Mouse (Mus musculus) lung, embryonic 14.5 days (tissue): ENCODE measurements around the gene Eea1. TPM values are rescaled to one million over a fixed set of nuclear protein-coding genes. Genes with fewer than 3 reads are reported as not detected.
"Not testable (repeated sequence)": the region's sequence is repeated elsewhere in the genome, so short reads cannot be mapped to it uniquely, and the experiment has no call there.

ENCODE experiments used
- ATAC-seq: fragments of 200-750 bp; cut with Nextera tagmentation; 2 replicates; pipeline ENCODE4 v1.8.0; 2017; ENCODE audit warnings: mild to moderate bottlenecking, moderate TSS enrichment, moderate library complexity; ENCODE audit not compliant: insufficient read depth
- DNase-seq: peaks from one replicate; pipeline ENCODE4 v3.0.0-alpha.2; 2015
- H3K27ac ChIP-seq: fragments of 300-500 bp; sonication (generic); 2 replicates; pipeline ENCODE4 v1.5.1; 2014; ENCODE audit warnings: low read depth, mild to moderate bottlenecking, moderate library complexity
- H3K27me3 ChIP-seq: fragments of 300-500 bp; sonication (generic); 2 replicates; pipeline ENCODE4 v1.6.1; 2014; ENCODE audit warnings: low read length, control low read depth; ENCODE audit not compliant: insufficient read depth
- H3K36me3 ChIP-seq: fragments of 300-500 bp; sonication (generic); 2 replicates; pipeline ENCODE4 v1.6.1; 2014; ENCODE audit warnings: control low read depth; ENCODE audit not compliant: insufficient read depth
- H3K4me1 ChIP-seq: fragments of 300-500 bp; sonication (generic); 2 replicates; pipeline ENCODE4 v1.6.1; 2014; ENCODE audit warnings: antibody characterized with exemption, control low read depth; ENCODE audit not compliant: insufficient read depth
- H3K4me2 ChIP-seq: fragments of 300-500 bp; sonication (generic); 2 replicates; pipeline ENCODE4 v1.6.1; 2014; ENCODE audit warnings: mild to moderate bottlenecking
- H3K4me3 ChIP-seq: fragments of 300-500 bp; sonication (generic); 2 replicates; pipeline ENCODE4 v1.5.1; 2014; ENCODE audit warnings: low read depth, low read length
- H3K9ac ChIP-seq: fragments of 300-500 bp; sonication (generic); 2 replicates; pipeline ENCODE4 v1.6.1; 2014
- H3K9me3 ChIP-seq: fragments of 300-500 bp; sonication (generic); 2 replicates; pipeline ENCODE4 v1.6.1; 2016; ENCODE audit warnings: low read depth, low read length, control low read depth
- CTCF ChIP-seq: IDR thresholded peaks from 2 replicates; pipeline ENCODE4 v1.5.1; 2016; ENCODE audit warnings: antibody characterized with exemption, low read depth
- WGBS: fragments of 180-500 bp; shearing (Covaris S2); extraction: QIAGEN DNeasy Blood & Tissue Kit; methylation state at CpG from one replicate; pipeline ENCODE4 v1.1.7; 2014; 5-methylcytosine and 5-hydroxymethylcytosine counted together
- polyA plus RNA-seq: library from polyadenylated mRNA; unstranded; fragments of >200 nt; fragmentation: Nextera tagmentation; extraction: Ambion mirVana; gene quantifications from 2 replicates; pipeline ENCODE4 v1.2.1, GENCODE M21; 2014

The Eea1 gene
- polyA plus RNA-seq, 1 experiment from 2014 or later = 22.4 TPM

DNA sequence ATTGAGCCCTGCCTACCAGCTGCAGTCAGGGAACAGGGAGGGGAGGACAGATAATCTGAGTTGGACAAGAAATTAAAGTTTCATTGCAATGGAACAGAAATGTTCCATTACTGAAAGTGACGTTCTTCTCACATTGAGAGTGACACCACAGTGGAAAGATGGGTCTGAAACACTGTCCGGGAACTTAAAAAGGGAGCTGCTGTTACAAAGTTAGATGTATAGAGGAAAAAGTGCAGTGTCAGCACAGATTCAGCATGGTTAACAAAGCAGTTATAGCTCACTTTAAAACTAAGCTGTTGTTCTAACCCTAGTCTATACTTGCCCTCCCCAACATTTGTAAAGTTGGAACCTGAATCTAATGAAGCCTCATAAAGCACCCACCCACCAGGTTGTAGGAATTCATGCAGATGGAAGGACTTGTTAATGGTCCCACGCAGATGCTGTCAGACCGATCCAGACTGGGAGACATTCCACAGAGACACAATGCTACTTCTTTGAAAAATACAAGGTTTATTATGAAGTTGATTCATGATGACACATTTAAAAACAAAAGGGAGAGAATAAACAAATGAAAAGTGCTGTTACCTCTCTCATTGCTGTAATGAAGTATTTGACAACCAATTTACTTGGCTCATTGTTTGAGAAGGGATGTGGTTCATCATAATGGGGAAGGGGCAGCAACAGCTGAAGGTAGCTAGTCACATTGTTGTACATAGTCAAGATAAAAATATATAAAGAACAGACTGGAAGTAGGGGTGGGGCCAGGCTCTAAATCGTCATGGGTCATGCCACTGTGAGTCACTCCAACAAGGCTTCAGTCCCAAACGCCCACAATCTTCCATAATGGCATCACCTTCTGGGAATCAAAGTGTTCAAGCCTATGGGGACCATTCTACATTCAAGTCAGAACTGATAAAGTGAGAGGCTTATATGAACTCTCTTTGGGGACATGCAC, 16.9 kb upstream of the Eea1 start:
- WGBS = 73% methylated on average over 6 of the region's 6 CpGs
- ATAC-seq = no peak
- Histone ChIP-seq H3K4me3 (no peak overlapping the region), H3K27me3 (no peaks in the 10 kb centered on the region), H3K9ac (no peak overlapping the region), H3K4me2 (no peak overlapping the region), H3K9me3 (no peaks in the 10 kb centered on the region), H3K4me1 (no peaks in the 10 kb centered on the region), H3K36me3 (no peaks in the 10 kb centered on the region), H3K27ac (no peak overlapping the region)
- TF ChIP-seq CTCF = no peak
- no peak for DNase-seq

DNA sequence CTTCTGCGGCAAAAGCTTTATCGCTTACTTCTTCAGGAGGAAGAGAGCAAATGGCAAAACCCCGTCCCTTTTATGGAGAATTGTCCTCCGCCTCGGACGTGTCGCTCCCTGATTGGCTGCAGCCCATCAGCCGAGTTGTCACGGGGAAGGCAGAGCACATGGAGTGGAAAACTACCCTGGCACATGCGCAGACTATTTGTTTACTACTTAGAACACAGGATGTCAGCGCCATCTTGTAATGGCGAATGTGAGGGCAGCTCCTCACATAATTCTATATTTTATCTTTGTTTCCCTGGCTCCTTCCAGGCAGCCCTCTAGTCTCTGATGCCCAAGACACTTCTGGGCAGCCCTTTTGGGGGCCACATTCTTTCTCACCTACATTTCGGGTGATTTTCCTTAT, 6.8 kb upstream of the Eea1 start:
- H3K36me3 ChIP-seq, H3K4me1 ChIP-seq, H3K4me2 ChIP-seq, H3K9ac ChIP-seq, DNase-seq, H3K4me3 ChIP-seq, ATAC-seq, H3K27ac ChIP-seq, H3K9me3 ChIP-seq, H3K27me3 ChIP-seq: not testable (repeated sequence)
- 92% methylated on average over 13 of the region's 13 CpGs for WGBS

DNA sequence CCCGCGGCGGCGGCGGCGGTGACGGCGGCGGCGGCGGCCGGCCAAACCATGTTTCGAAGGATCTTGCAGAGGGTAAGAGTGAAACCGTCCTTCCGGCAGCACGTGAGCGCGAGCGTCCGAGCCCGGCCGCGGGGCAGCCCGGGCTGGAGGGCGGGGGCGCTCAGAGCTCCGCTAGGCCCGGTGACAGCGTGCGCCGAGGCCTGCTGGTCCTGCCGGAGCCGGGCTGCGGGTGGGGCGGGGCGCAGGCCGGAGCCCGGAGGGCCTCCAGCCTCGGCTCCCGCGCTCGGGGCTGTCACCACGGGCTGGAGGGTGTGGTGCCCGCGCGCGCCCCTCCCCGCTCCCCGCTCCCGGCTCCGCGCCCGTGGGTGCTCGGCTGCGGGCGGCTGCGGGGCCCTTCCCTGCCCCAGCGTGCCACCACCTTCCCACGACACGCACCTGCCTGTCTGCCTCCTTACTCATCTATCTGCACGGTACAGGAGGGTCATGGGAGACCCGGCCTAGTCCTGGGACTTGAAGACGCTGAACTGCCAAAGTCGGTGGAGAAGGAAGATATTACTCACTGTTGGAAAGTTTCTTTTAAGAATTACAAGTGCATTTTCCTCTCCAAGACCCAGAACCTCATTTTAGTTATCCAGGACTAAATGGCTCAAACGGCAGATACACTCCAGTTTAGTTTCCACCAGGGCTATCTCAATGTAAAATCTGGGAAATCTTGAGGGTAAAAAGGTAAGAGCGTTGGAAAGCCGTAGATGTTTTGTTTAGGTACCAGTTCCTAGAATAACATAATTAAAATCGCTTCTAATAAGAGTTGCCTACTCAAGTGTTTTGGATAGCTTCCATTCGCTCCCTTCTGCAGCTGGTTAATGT, 684 bp downstream of the Eea1 start:
- WGBS = 3% methylated on average over 62 of the region's 69 CpGs
- H3K4me2 ChIP-seq = peak overlapping the region; percentile 85
- ATAC-seq = peak; percentile 87
- no peaks in the 10 kb centered on the region for H3K9me3 ChIP-seq
- no peaks in the 10 kb centered on the region for H3K27me3 ChIP-seq
- DNase-seq = peak; percentile 77
- H3K9ac ChIP-seq = peak overlapping the region; percentile 80
- H3K36me3 ChIP-seq = no peaks in the 10 kb centered on the region
- no peak for TF ChIP-seq CTCF
- 0 out of 2 replicates have a peak, but pooled peaks cover 3% of the 10 kb centered on the region for H3K4me1 ChIP-seq
- peak overlapping the region; percentile 82 for H3K4me3 ChIP-seq
- peak overlapping the region; percentile 90 for H3K27ac ChIP-seq

DNA sequence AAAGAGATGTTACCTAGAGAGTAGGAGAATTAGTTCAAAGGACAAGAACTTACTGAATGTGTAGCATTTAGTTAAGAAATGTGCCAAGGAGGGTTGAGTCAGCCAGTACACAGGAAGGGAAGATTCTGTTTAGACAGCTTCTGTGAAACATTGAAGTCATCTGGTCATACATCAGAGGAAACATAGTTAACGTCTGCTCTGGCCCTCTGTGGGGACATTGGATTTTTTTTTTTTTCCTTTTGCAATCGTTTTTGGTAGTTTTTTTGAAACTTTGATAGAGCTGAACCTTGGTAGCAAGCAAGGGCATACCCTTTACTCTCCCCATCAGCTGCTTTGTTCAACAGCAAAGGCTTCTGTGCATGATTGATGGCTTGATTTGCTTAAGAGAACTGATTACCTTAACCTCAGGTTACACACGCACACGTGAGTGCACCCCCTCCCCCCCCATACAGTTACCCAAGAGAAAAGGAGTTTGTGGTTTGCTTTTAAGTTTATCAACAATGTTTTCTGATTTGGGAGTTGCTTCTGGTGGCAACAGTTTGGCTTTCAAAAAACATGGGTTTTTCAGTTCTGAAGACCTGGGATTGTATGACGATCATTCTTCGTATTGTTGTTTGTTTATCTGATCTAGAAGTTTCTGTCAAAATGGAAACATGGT, 1.4 kb downstream of the Eea1 start:
- Histone ChIP-seq H3K27me3 (no peaks in the 10 kb centered on the region), H3K36me3 (no peaks in the 10 kb centered on the region), H3K4me1 (0 out of 2 replicates have a peak, but pooled peaks cover 3% of the 10 kb centered on the region), H3K9me3 (no peaks in the 10 kb centered on the region), H3K4me3 (peak overlapping the region; percentile 82), H3K4me2 (peak overlapping the region; percentile 85), H3K27ac (no peak overlapping the region), H3K9ac (peak overlapping the region; percentile 80)
- peak; percentile 37 for DNase-seq
- WGBS = 34% methylated on average over 6 of the region's 6 CpGs
- no peak for ATAC-seq
- no peak for TF ChIP-seq CTCF

DNA sequence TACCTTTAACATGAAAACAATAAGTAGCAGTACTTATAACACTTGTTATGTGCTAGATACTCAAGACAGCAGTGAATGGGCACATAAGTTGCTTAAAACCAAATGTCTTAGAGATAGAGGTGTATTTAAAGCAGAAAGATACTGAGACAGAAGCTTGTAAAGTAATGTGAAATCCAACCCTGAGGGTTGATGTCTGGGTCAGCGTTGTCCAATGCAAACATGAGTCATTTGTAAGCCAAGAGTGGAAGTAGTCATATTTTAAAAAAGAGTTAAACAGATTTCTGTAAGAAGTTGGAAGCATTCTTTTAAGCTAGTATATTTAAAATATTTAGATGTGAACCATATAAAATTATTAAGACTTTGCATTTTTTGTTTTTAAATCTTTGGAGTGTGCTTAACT, 4.6 kb downstream of the Eea1 start:
- Histone ChIP-seq H3K9ac (no peak overlapping the region), H3K9me3 (no peaks in the 10 kb centered on the region), H3K4me2 (no peak overlapping the region), H3K27ac (no peak overlapping the region), H3K4me1 (0 out of 2 replicates have a peak, but pooled peaks cover 3% of the 10 kb centered on the region), H3K27me3 (no peaks in the 10 kb centered on the region), H3K36me3 (no peaks in the 10 kb centered on the region), H3K4me3 (no peak overlapping the region)
- TF ChIP-seq CTCF = no peak
- ATAC-seq = no peak
- no peak for DNase-seq
- WGBS = 85% methylated on average over 1 of the region's 1 CpGs

DNA sequence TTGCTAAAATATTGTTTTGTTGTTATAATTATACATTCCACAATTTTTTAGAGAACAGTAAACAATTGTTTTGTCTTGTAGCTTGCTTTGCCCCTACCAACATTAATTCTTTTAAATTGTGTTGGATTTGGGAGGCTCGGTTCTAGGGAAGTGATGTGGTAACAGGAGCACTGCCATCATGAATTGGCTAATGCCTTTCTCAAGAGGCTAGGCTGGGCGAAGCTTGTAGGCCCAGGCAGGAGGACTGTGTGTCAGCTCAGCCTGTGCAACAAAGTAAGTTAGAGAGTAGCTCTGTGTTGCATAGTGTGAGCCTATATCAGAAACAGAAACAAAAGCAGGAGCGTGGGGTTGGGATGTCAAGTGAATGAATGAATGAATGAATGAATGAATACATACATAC, 9.0 kb downstream of the Eea1 start:
- no peak overlapping the region for H3K9ac ChIP-seq
- H3K9me3 ChIP-seq = no peaks in the 10 kb centered on the region
- H3K4me1 ChIP-seq = no peaks in the 10 kb centered on the region
- H3K4me3 ChIP-seq = no peak overlapping the region
- H3K27ac ChIP-seq = no peak overlapping the region
- TF ChIP-seq CTCF = no peak
- H3K4me2 ChIP-seq = no peak overlapping the region
- ATAC-seq = no peak
- WGBS = 86% methylated on average over 3 of the region's 3 CpGs
- H3K36me3 ChIP-seq = no peaks in the 10 kb centered on the region
- H3K27me3 ChIP-seq = no peaks in the 10 kb centered on the region
- DNase-seq = no peak
